Mouse (Mus musculus) activated CD4-positive, CD25-positive, alpha-beta regulatory T cell, adult 4 months (primary cell): ENCODE results near the gene Cntnap5a. TPM values are rescaled to one million over a fixed set of nuclear protein-coding genes. Genes with fewer than 3 reads are reported as not detected.

Experiments used
- ATAC-seq: one replicate; pipeline ENCODE4 v1.8.0; 2017
- polyA plus RNA-seq, 2 experiments: library from polyadenylated mRNA; unstranded; fragments of 100-300 nt; shearing (Covaris generic); gene quantifications; one replicate each; pipeline ENCODE4 v1.2.1; 2017

Cntnap5a gene
- polyA plus RNA-seq, 2 experiments from 2014 or later = 0.05 TPM; not detected in 1

- ATAC-seq = no peak
Measured at GRCm38 (mm10) chr1:116367572-116367971, 683.0 kb downstream of the Cntnap5a start.

GRCm38 (mm10) chr1:116370817-116371216 is 686.3 kb downstream of the Cntnap5a start:
- no peak for ATAC-seq

- ATAC-seq = no peak
Measured at GRCm38 (mm10) chr1:116373551-116373950, 689.0 kb downstream of the Cntnap5a start.

- ATAC-seq = no peak
Measured at GRCm38 (mm10) chr1:116392390-116392789, 707.8 kb downstream of the Cntnap5a start.

- ATAC-seq = no peak
Measured at GRCm38 (mm10) chr1:116401996-116402656, 717.6 kb downstream of the Cntnap5a start.

GRCm38 (mm10) chr1:116409836-116410235 is 725.3 kb downstream of the Cntnap5a start:
- no peak for ATAC-seq

- ATAC-seq = no peak
Measured at GRCm38 (mm10) chr1:116428396-116428795, 743.8 kb downstream of the Cntnap5a start.

- no peak for ATAC-seq
Measured at GRCm38 (mm10) chr1:116455115-116455717, 770.7 kb downstream of the Cntnap5a start.

- ATAC-seq = no peak
Measured at GRCm38 (mm10) chr1:116477703-116478102, 793.1 kb downstream of the Cntnap5a start.

GRCm38 (mm10) chr1:116488780-116489569 is 804.4 kb downstream of the Cntnap5a start:
- no peak for ATAC-seq

- ATAC-seq = no peak
Measured at GRCm38 (mm10) chr1:116577969-116578666, 893.6 kb downstream of the Cntnap5a start.

GRCm38 (mm10) chr1:116616272-116616671 is 931.7 kb downstream of the Cntnap5a start:
- no peak for ATAC-seq
